Mouse (Mus musculus) kidney, adult 10 weeks (tissue): ENCODE results near the gene Otud3. TPM values are rescaled to one million over a fixed set of nuclear protein-coding genes. Genes with fewer than 3 reads are reported as not detected.

Experiments used
- polyA plus RNA-seq: library from polyadenylated mRNA; stranded (reverse); fragments of 350-450 nt; fragmentation: Illumina TruSeq; extraction: RNeasy Lipid Tissue Mini Kit (QIAGEN cat#74804); gene quantifications from one replicate; pipeline ENCODE4 v1.2.3, GENCODE M21; 2014; ENCODE audit warnings: low read depth, low replicate concordance

The Otud3 gene
- 2.3 TPM for polyA plus RNA-seq

DNA sequence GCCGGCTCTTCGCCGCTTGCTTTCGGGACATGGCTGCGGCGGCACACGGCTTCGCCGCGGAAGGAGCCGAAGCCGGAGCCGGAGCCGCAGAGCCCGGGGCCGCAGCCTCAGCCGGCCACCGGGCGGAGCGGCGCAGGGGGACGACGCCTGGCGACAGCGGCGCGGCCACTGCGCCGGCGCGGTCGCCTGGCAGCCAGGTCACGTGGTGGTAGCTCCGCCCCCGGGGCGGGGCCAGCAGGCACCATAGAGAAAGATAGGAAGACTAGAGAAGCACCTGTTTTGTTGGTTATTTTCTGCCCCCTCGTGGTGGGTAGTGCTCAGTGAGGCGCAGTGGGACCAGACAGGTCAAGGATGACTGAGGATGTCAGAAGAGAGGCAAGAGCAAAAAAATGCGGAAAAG lies at the start of gene Otud3:
Gene Otud3 (minus strand): TSS at position 149 of the 400 bp plus-strand sequence.

DNA sequence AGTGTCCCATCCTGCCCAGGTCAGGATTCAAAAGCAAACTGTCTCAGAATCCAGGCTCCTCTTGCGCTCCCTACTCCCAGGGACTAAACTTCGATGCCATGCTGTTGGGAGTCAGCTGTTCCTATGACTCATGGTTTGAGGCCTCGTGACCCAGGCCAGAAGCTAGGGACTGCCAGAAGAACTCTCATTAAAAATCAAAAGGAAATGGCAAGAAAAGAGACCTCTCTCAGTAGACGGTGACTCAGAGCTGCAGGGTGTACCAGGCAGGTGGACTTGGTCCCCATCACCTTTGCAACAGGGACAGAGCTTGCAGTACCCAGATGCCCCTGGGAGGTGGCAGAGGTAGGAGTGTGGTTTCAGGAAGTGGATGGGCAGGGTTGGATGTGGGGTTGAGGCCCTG lies 36.0 kb downstream of the Otud3 start, which contains the start of gene Pla2g2e:
Gene Pla2g2e (plus strand): TSS at position 212 of the 400 bp plus-strand sequence.

GRCm38 (mm10) chr4:138873864-138874263 lies 39.9 kb downstream of the Otud3 start, which contains the start of gene Gm13030:
Gene Gm13030 (minus strand): TSS chr4:138873964.

DNA sequence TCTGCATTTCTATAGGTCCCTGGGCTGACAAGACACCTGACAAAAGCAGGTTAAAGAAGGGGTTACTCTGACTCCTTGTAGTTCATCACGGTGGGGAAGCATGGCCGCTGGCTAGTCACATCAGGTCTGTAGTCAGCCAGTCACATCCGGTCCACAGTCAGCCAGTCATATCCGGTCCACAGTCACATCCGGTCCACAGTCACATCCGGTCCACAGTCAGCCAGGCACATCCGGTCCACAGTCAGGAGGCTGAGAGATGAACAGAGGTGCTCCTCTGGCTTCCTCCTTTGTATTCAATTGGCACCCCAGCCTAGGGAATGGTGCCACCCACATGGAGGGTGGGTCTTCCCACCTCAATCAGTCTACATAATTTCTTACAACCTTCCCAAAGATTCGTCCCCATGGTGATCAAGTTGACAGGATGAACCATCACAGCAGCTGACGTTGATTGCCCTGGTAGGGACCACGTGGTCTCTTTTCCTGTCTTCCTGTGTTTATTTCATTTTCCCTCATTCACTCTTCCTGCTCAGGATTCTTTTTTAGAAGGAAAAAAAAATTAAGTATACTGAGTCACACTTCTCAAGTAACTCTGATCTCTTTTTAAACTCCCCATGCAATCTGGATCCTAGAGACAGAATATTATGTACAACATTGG lies 50.3 kb downstream of the Otud3 start, which contains the start of gene Pla2g5:
Gene Pla2g5 (minus strand): TSS at position 139 of the 655 bp plus-strand sequence.

Other genes starting within 250 kb of the Otud3 start
- not detected for gene Pla2g2c, start 189.2 kb downstream of the Otud3 start, polyA plus RNA-seq
- 0.53 TPM for gene Ubxn10, start 176.8 kb downstream of the Otud3 start, polyA plus RNA-seq
- gene Pla2g2f, start 156.3 kb downstream of the Otud3 start, polyA plus RNA-seq, result not detected
- not detected for gene Pla2g2d, start 138.2 kb downstream of the Otud3 start, polyA plus RNA-seq
- 8.8 TPM for gene Pla2g5, start 50.5 kb downstream of the Otud3 start, polyA plus RNA-seq
- not detected for gene Gm13030, start 40.0 kb downstream of the Otud3 start, polyA plus RNA-seq
- not detected for gene Pla2g2e, start 36.0 kb downstream of the Otud3 start, polyA plus RNA-seq
- gene Rnf186, start 53.2 kb upstream of the Otud3 start, polyA plus RNA-seq, result 2.2 TPM
- gene Tmco4, start 58.9 kb upstream of the Otud3 start, polyA plus RNA-seq, result 3.3 TPM
- not detected for gene Htr6, start 161.6 kb upstream of the Otud3 start, polyA plus RNA-seq
- 0.24 TPM for gene Nbl1, start 179.0 kb upstream of the Otud3 start, polyA plus RNA-seq
- gene Minos1, start 217.2 kb upstream of the Otud3 start, polyA plus RNA-seq, result 336 TPM